8 mouse cellular contexts compared by ENCODE assay signal in genomic region chrY:1245426-1245863, GRCm38 (mm10). TPM values are rescaled to one million over a fixed set of nuclear protein-coding genes. Genes with fewer than 3 reads are reported as not detected.
DNase-seq lines count a peak whose midpoint lies in the region; ATAC-seq and TF ChIP-seq lines count a peak whose summit lies in the region.

Gene Uty (minus strand): TSS chrY:1245759.

- peak; percentile 98 for DNase-seq in heart, adult 11 months
- no peak for DNase-seq in heart, postnatal 4 days
- DNase-seq in brain, embryonic 14.5 days (ENCODE audit: low read depth) = peak; percentile 91
- DNase-seq in fibroblast of lung, adult 2 months (ENCODE audit: low read depth) = peak; percentile 79
- peak; percentile 52 for DNase-seq in hindbrain, embryonic 11.5 days (ENCODE audit: low spot score)

- peak within 1 kb of the TSS; percentile 36 for H3K4me3 ChIP-seq in hindbrain, embryonic 11.5 days (ENCODE audit: low read depth, low read length)
- H3K4me3 ChIP-seq in limb, embryonic 12.5 days (replicated peaks) = peak within 1 kb of the TSS; percentile 40
- H3K4me3 ChIP-seq in midbrain, embryonic 12.5 days = peak within 1 kb of the TSS; percentile 43
- peak within 1 kb of the TSS; percentile 39 for H3K4me3 ChIP-seq in stomach, embryonic 15.5 days (replicated peaks)

- H3K9ac ChIP-seq in hindbrain, embryonic 11.5 days (ENCODE audit: low read depth, low read length) = peak within 1 kb of the TSS; percentile 44; the same call in 1 of the 2 replicates
- H3K9ac ChIP-seq in limb, embryonic 12.5 days (replicated peaks) = peak within 1 kb of the TSS; percentile 52
- H3K9ac ChIP-seq in midbrain, embryonic 12.5 days (replicated peaks) = peak within 1 kb of the TSS; percentile 31; the same call in 1 of the 2 replicates
- H3K9ac ChIP-seq in stomach, embryonic 15.5 days = no peak within 1 kb of the TSS

- H3K36me3 ChIP-seq in hindbrain, embryonic 11.5 days (ENCODE audit: control insufficient read depth, insufficient read depth, low read length) = no peaks in the 10 kb centered on the region
- H3K36me3 ChIP-seq in limb, embryonic 12.5 days = no peaks in the 10 kb centered on the region
- no peaks in the 10 kb centered on the region for H3K36me3 ChIP-seq in midbrain, embryonic 12.5 days
- no peaks in the 10 kb centered on the region for H3K36me3 ChIP-seq in stomach, embryonic 15.5 days

- peak; percentile 97 for ATAC-seq in hindbrain, embryonic 11.5 days (ENCODE audit: low FRiP score)
- peak; percentile 75; the same call in 1 of the 2 replicates for ATAC-seq in limb, embryonic 12.5 days (ENCODE audit: insufficient number of reproducible peaks, insufficient read depth, low FRiP score, low TSS enrichment, low read depth)
- peak; percentile 95 for ATAC-seq in midbrain, embryonic 12.5 days (ENCODE audit: low FRiP score, low read depth)
- peak; percentile 91 for ATAC-seq in stomach, embryonic 15.5 days (ENCODE audit: insufficient read depth, low FRiP score, low read depth)

- WGBS in hindbrain, embryonic 11.5 days = 1% methylated on average over 18 of the region's 21 CpGs
- 0% methylated on average over 21 of the region's 21 CpGs for WGBS in limb, embryonic 12.5 days
- WGBS in midbrain, embryonic 12.5 days = 0% methylated on average over 16 of the region's 21 CpGs
- WGBS in stomach, embryonic 15.5 days = under 1% methylated on average over 16 of the region's 21 CpGs

- H3K4me1 ChIP-seq in hindbrain, embryonic 11.5 days (replicated peaks; ENCODE audit: control insufficient read depth, insufficient read depth, low read length) = no peaks in the 10 kb centered on the region
- H3K4me1 ChIP-seq in limb, embryonic 12.5 days (replicated peaks) = no peaks in the 10 kb centered on the region
- H3K4me1 ChIP-seq in midbrain, embryonic 12.5 days = no peaks in the 10 kb centered on the region
- no peaks in the 10 kb centered on the region for H3K4me1 ChIP-seq in stomach, embryonic 15.5 days

- H3K4me2 ChIP-seq in hindbrain, embryonic 11.5 days (replicated peaks; ENCODE audit: low read depth, low read length) = peak within 1 kb of the TSS; percentile 21; the same call in 1 of the 2 replicates
- H3K4me2 ChIP-seq in limb, embryonic 12.5 days = peak within 1 kb of the TSS; percentile 39
- peak within 1 kb of the TSS; percentile 42 for H3K4me2 ChIP-seq in midbrain, embryonic 12.5 days (replicated peaks)
- H3K4me2 ChIP-seq in stomach, embryonic 15.5 days = peak within 1 kb of the TSS; percentile 13; the same call in 1 of the 2 replicates

- no peaks in the 10 kb centered on the region for H3K9me3 ChIP-seq in hindbrain, embryonic 11.5 days (ENCODE audit: control insufficient read depth, low read length)
- no peaks in the 10 kb centered on the region for H3K9me3 ChIP-seq in limb, embryonic 12.5 days
- H3K9me3 ChIP-seq in midbrain, embryonic 12.5 days = no peaks in the 10 kb centered on the region
- no peaks in the 10 kb centered on the region for H3K9me3 ChIP-seq in stomach, embryonic 15.5 days

- H3K27me3 ChIP-seq in hindbrain, embryonic 11.5 days (ENCODE audit: control insufficient read depth, insufficient read depth, low read length) = no peaks in the 10 kb centered on the region
- H3K27me3 ChIP-seq in limb, embryonic 12.5 days = no peaks in the 10 kb centered on the region
- no peaks in the 10 kb centered on the region for H3K27me3 ChIP-seq in midbrain, embryonic 12.5 days
- no peaks in the 10 kb centered on the region for H3K27me3 ChIP-seq in stomach, embryonic 15.5 days (replicated peaks)

- no peak for TF ChIP-seq CTCF in brain, embryonic 14.5 days (IDR thresholded peaks at IDR 0.05; ENCODE audit: borderline replicate concordance, extremely low read depth, insufficient read depth, insufficient read length)

- no peak for TF ChIP-seq POLR2A in brain, embryonic 14.5 days (IDR thresholded peaks at IDR 0.05; ENCODE audit: borderline replicate concordance, extremely low read depth, insufficient read depth, insufficient read length, poor library complexity, severe bottlenecking)

- peak within 1 kb of the TSS; percentile 51; the same call in 1 of the 2 replicates for H3K27ac ChIP-seq in hindbrain, embryonic 11.5 days (ENCODE audit: low read depth, low read length)
- peak within 1 kb of the TSS; percentile 62 for H3K27ac ChIP-seq in limb, embryonic 12.5 days
- peak within 1 kb of the TSS; percentile 61 for H3K27ac ChIP-seq in midbrain, embryonic 12.5 days (replicated peaks)
- H3K27ac ChIP-seq in stomach, embryonic 15.5 days = 0 out of 2 replicates have a peak within 1 kb of the TSS, but pooled peaks have one; percentile 31

RNA-seq across cellular contexts. Expression of gene Uty, which starts in this region (rescaled TPM):
- total RNA-seq in heart, postnatal 4 days (2021) = 10 to 100 TPM in 1 of 2 experiments, not detected in 1; 21.4 TPM
- polyA plus RNA-seq in brain, embryonic 14.5 days (2012; rRNA removed) = 6.0 and 8.3 TPM in 2 replicates
- 10.6 and 16.1 TPM in 2 replicates for polyA plus RNA-seq in hindbrain, embryonic 11.5 days (2014; fragmentation: Nextera tagmentation; extraction: Ambion mirVana)
- polyA plus RNA-seq in limb, embryonic 12.5 days (2016; fragmentation: Nextera tagmentation; extraction: Ambion mirVana) = 18.8 and 18.9 TPM in 2 replicates
- polyA plus RNA-seq in midbrain, embryonic 12.5 days (2016; fragmentation: Nextera tagmentation; extraction: Ambion mirVana) = 12.1 and 19.3 TPM in 2 replicates
- 7.3 and 7.4 TPM in 2 replicates for polyA plus RNA-seq in stomach, embryonic 15.5 days (2015; fragmentation: Nextera tagmentation; extraction: Ambion mirVana)
